Mouse (Mus musculus): ENCODE results near the gene Csk.

- TF ChIP-seq CTCF (IDR thresholded peaks at IDR 0.05; ENCODE audit: borderline replicate concordance, extremely low read depth, insufficient read depth, insufficient read length) (no peak), POLR2A (IDR thresholded peaks at IDR 0.05; ENCODE audit: borderline replicate concordance, extremely low read depth, insufficient read depth, insufficient read length, poor library complexity, severe bottlenecking) (no peak)
These were observed 12.4 kb downstream of the Csk start for GRCm38 (mm10) chr9:57641022-57641421.

All from brain, embryonic 14.5 days (tissue).